Mouse (Mus musculus): ENCODE measurements around the gene Rilpl1.

GRCm38 (mm10) chr5:124529191-124529651 is 2.0 kb downstream of the Rilpl1 start:
- TF ChIP-seq POLR2A (IDR thresholded peaks at IDR 0.05; ENCODE audit: borderline replicate concordance, extremely low read depth, insufficient read depth, insufficient read length, poor library complexity, severe bottlenecking) (no peak), CTCF (IDR thresholded peaks at IDR 0.05; ENCODE audit: borderline replicate concordance, extremely low read depth, insufficient read depth, insufficient read length) (no peak)
